Mouse (Mus musculus): ENCODE data around the gene Dcaf5.
A peak's percentile ranks its signal among the peaks of the same experiment; 100 is the strongest.
"Not testable (repeated sequence)": the region's sequence is repeated elsewhere in the genome, so short reads cannot be mapped to it uniquely, and the experiment has no call there.

Dcaf5 gene

DNA sequence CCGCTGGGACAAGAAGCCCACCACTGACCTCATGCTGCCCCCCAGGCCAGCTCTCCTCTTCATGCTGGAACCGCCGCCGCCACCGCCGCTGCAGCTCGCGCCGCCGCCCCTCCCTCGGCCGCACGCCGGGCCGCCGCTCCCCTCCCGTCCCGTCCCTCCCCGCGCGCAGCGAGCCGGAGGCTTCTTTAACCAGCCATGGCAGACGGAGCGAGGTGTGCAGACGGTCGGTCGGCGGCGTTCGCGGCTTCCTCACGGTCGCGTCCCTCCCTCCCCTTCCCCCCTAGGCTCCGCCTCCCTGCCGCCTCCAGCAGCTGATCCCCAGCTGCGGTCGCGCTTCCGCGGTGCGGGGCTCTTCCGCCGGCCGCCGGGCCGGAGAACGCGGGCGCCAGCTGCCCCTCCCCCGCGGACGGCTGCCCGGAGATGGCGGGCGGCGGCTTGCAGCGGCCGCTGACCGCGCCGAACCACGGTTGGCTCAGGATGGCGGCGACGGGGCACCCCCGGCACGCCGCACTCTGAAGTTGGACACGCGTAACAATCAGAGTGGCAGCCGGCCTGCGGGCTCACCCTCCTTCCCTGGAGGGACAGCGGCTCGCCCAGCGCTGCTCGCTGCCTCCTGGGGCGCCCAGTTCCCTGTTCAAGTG is at the start of gene Dcaf5:
Gene Dcaf5, minus strand, starts transcription at position 266 of the 641 bp plus-strand sequence.
- peak; percentile 39 for DNase-seq (ENCODE audit: low read depth, low spot score)

DNA sequence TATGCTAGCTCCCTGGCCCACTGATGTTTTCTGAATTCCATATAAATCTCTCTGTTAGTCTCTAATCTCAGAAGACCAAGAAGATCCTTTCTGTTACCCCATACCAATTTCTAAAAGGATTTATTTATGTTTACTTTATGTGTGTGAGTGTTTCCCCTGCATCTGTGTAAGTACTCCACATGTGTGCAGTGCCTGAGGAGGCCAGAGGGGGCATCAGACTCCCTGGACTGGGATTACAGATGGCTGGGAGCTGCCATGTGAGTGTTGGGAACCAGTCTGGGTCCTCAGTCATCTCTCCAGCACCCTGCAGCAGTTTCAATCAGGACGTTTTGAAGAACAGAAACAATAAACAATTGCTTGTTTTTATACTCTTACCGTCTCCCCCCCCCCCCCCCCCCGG is 47.0 kb upstream of the Dcaf5 start:
- no peak for DNase-seq (ENCODE audit: low read depth, low spot score)

- DNase-seq (ENCODE audit: low read depth, low spot score): no peak
Observed at GRCm38 (mm10) chr12:80479986-80480385, 43.6 kb upstream of the Dcaf5 start.

DNA sequence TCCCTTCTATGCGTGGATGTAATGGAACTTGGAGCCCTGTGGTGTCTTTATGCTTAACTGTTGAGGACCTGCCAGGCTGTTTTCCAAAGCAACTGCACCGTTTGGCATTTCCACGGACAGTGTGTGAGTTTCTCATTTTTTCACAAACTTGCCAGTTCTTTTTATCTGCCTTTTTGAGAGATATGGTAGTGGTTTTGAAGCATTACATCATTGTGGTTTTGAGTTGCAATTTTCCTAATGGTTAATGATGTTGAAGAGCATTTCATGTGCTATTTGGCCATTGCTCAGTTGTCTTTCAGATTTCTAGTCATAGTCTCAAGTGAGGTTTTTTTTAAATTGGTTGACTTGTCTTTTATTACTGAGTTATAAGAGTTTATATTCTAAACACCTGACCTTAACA is 37.3 kb upstream of the Dcaf5 start:
- no peak for DNase-seq (ENCODE audit: low read depth, low spot score)

GRCm38 (mm10) chr12:80471926-80472325 is 35.5 kb upstream of the Dcaf5 start:
- DNase-seq (ENCODE audit: low read depth, low spot score): no peak

DNA sequence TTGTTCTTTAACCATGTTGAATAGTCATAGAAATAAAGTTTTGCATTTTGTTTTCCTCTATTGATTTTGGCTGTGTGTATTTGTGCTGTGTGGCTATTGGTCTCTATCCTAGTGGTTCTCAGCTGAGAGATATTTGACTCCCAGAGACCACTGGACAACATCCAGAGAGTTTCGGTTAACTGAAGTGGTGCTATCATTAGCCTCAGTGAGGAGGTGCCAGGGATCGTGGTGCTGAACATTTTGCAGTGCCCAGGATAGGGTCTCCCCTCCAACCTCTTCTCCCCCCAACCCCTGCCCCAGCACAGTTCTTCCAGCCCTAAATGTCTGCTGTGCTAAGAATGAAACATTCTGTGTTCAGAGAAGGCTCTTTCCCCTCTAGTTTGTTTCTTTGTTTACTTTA is 33.8 kb upstream of the Dcaf5 start:
- no peak for DNase-seq (ENCODE audit: low read depth, low spot score)

GRCm38 (mm10) chr12:80463666-80464269 is 27.4 kb upstream of the Dcaf5 start:
- DNase-seq (ENCODE audit: low read depth, low spot score): no peak

DNA sequence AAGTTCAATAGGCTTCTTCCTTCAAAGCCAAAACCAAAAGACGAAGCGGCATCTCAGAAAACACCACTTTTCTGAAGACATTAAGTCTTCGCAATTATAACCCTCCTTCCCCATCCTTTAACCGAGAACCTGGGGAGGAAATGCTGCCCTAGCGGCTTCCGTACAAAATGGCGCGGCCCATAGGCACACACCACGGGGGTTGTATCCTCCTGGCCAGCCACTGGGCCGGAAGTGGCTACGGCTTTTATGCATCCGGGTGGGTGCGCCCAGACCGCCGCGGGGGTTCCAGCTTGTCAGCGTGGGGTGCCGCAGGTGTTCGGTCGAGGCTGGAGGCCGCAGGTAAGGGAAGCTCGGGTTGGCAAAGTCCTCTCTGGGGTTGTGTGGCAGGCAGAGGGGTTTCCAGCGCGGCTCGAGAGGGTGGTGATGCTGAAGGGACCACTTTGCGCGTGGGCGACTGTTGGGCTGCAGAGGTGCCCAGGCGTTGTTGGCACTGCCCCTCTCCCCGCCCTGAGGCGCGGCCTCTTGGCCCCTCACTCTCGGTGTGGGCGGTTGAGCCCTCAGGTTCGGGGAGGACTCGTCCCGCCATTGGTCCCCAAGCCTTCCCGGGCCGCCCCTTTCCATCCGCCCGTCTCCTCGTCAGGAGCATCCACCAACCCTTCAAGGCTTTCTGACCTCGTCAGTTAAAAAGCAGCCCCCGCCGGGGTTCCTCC is 26.7 kb upstream of the Dcaf5 start, which contains the start of gene Exd2:
Gene Exd2, plus strand, starts transcription at position 154 of the 710 bp plus-strand sequence.
- peak; percentile 60 for DNase-seq (ENCODE audit: low read depth, low spot score)

- not testable (repeated sequence) for DNase-seq (ENCODE audit: low read depth, low spot score)
Observed at GRCm38 (mm10) chr12:80462292-80462896, 26.0 kb upstream of the Dcaf5 start.

- no peak for DNase-seq (ENCODE audit: low read depth, low spot score)
Observed at GRCm38 (mm10) chr12:80458033-80458432, 21.6 kb upstream of the Dcaf5 start.

GRCm38 (mm10) chr12:80453506-80453905 is 17.1 kb upstream of the Dcaf5 start:
- no peak for DNase-seq (ENCODE audit: low read depth, low spot score)

DNA sequence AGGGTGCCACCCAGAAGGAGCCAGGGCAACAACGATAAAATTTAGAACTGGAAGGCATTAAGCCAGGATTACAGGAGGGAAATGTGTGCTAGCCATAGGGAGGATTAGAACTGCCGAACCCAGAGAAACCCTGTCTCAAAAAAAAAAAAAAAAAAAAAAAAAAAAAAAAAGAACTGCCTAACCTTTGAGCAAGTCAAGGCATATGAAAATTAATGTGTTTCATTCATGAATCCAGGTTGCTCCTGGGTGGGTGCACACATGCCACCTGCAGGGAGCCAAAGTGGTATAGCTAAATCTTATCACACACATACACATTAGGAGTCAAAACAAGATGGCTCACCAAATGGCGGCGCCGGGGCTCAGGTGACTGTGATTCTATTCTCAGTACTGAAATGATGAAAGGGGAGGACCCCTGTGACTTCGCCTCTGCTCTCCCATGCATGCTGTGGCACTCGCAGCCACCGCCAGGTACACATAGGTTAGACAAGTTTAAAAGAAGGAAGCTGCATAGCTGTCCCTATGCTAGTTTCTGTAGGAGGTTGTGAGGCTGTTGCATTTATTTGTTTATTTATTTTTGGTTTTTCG is 8.2 kb upstream of the Dcaf5 start:
- no peak for DNase-seq (ENCODE audit: low read depth, low spot score)

GRCm38 (mm10) chr12:80440957-80441356 is 4.6 kb upstream of the Dcaf5 start:
- DNase-seq (ENCODE audit: low read depth, low spot score): no peak

- DNase-seq (ENCODE audit: low read depth, low spot score): no peak
Observed at GRCm38 (mm10) chr12:80437051-80437675, 762 bp upstream of the Dcaf5 start.

DNA sequence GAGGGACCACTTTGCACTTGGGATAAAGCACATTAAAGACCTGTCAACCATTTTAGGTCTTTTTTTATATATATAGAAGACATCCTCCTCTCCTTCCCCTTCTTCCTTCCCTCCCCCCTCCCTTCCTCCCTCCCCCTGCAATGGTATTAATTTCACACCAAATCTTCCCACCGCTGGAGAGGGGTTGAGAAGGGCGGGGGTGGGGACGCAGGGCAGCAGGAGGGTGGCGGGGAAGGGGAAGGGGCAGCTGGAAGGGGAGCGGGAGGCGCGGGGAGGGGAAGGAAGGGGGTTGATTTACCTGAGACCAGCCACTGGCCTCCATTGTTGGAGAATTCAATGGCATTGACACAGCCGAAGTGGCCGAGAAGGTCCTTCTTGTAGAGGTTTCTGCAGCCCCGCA is 514 bp downstream of the Dcaf5 start:
- DNase-seq (ENCODE audit: low read depth, low spot score): no peak

- peak; percentile 42 for DNase-seq (ENCODE audit: low read depth, low spot score)
Observed at GRCm38 (mm10) chr12:80434961-80435691, 1.3 kb downstream of the Dcaf5 start.

- DNase-seq (ENCODE audit: low read depth, low spot score): no peak
Observed at GRCm38 (mm10) chr12:80434601-80434960, 1.8 kb downstream of the Dcaf5 start.

- no peak for DNase-seq (ENCODE audit: low read depth, low spot score)
Observed at GRCm38 (mm10) chr12:80433266-80433665, 3.1 kb downstream of the Dcaf5 start.

GRCm38 (mm10) chr12:80427683-80428082 is 8.7 kb downstream of the Dcaf5 start:
- DNase-seq (ENCODE audit: low read depth, low spot score): no peak

DNA sequence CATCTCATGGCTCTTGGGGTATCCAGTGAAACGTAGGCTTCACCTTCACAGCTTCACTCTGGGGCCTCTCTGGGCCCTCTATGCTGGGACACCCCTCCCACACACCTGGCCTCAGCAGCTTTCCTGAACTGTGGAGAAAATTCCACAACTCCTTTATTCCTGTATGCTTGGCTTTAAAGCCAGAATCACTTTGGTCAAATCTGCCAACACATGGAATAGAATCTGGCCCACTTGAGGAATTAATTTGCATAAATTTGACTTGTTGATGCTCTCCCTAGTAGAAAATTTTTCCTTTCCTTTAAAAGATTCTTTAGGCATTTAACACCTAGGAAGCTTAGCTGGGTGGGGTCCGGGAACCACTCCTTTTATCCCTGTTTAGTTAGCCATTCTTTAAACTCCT is 21.3 kb downstream of the Dcaf5 start:
- no peak for DNase-seq (ENCODE audit: low read depth, low spot score)

GRCm38 (mm10) chr12:80410855-80411254 is 25.5 kb downstream of the Dcaf5 start:
- no peak for DNase-seq (ENCODE audit: low read depth, low spot score)

All from WW6 (cell line).